Mouse (Mus musculus): Measurements from ENCODE around the gene Ncam1.
A peak's percentile ranks its signal among the peaks of the same experiment; 100 is the strongest.

Ncam1 gene

GRCm38 (mm10) chr9:49675696-49676465, 122.8 kb downstream of the Ncam1 start:
- DNase-seq (ENCODE audit: low read depth, low spot score), result no peak

- peak; percentile 22 for DNase-seq (ENCODE audit: low read depth, low spot score)
Observed at GRCm38 (mm10) chr9:49672646-49673199, 126.0 kb downstream of the Ncam1 start.

- peak; percentile 58 for DNase-seq (ENCODE audit: low read depth, low spot score)
Observed at GRCm38 (mm10) chr9:49667066-49667465, 131.7 kb downstream of the Ncam1 start.

- peak; percentile 10 for DNase-seq (ENCODE audit: low read depth, low spot score)
Observed at GRCm38 (mm10) chr9:49665361-49665760, 133.4 kb downstream of the Ncam1 start.

- no peak for DNase-seq (ENCODE audit: low read depth, low spot score)
Observed at GRCm38 (mm10) chr9:49663927-49664320, 134.8 kb downstream of the Ncam1 start.

GRCm38 (mm10) chr9:49662958-49663926, 135.5 kb downstream of the Ncam1 start:
- peak; percentile 65 for DNase-seq (ENCODE audit: low read depth, low spot score)

GRCm38 (mm10) chr9:49661480-49661879, 137.2 kb downstream of the Ncam1 start:
- no peak for DNase-seq (ENCODE audit: low read depth, low spot score)

GRCm38 (mm10) chr9:49658381-49658856, 140.3 kb downstream of the Ncam1 start:
- DNase-seq (ENCODE audit: low read depth, low spot score), result peak; percentile 55

GRCm38 (mm10) chr9:49654470-49654869, 144.3 kb downstream of the Ncam1 start:
- DNase-seq (ENCODE audit: low read depth, low spot score), result peak; percentile 5

- peak; percentile 79 for DNase-seq (ENCODE audit: low read depth, low spot score)
Observed at GRCm38 (mm10) chr9:49653478-49654245, 145.1 kb downstream of the Ncam1 start.

- no peak for DNase-seq (ENCODE audit: low read depth, low spot score)
Observed at GRCm38 (mm10) chr9:49644296-49644695, 154.4 kb downstream of the Ncam1 start.

- no peak for DNase-seq (ENCODE audit: low read depth, low spot score)
Observed at GRCm38 (mm10) chr9:49640764-49641163, 158.0 kb downstream of the Ncam1 start.

GRCm38 (mm10) chr9:49640142-49640541, 158.6 kb downstream of the Ncam1 start:
- no peak for DNase-seq (ENCODE audit: low read depth, low spot score)

- DNase-seq (ENCODE audit: low read depth, low spot score), result no peak
Observed at GRCm38 (mm10) chr9:49637955-49638354, 160.8 kb downstream of the Ncam1 start.

- DNase-seq (ENCODE audit: low read depth, low spot score), result no peak
Observed at GRCm38 (mm10) chr9:49635668-49636326, 162.9 kb downstream of the Ncam1 start.

GRCm38 (mm10) chr9:49632591-49632990, 166.1 kb downstream of the Ncam1 start:
- DNase-seq (ENCODE audit: low read depth, low spot score), result no peak

- DNase-seq (ENCODE audit: low read depth, low spot score), result no peak
Observed at GRCm38 (mm10) chr9:49630336-49630735, 168.4 kb downstream of the Ncam1 start.

- no peak for DNase-seq (ENCODE audit: low read depth, low spot score)
Observed at GRCm38 (mm10) chr9:49624910-49625309, 173.8 kb downstream of the Ncam1 start.

- DNase-seq (ENCODE audit: low read depth, low spot score), result no peak
Observed at GRCm38 (mm10) chr9:49623934-49624505, 174.7 kb downstream of the Ncam1 start.
